Mouse (Mus musculus) left cerebral cortex, adult 8-10 months (tissue): ENCODE results near the gene Rad51ap1. TPM values are rescaled to one million over a fixed set of nuclear protein-coding genes. Genes with fewer than 3 reads are reported as not detected.

Experiments used
- total RNA-seq, 4 experiments: library from RNA; stranded (reverse); gene quantifications; 2 replicates each; pipeline ENCODE4 v1.2.4; 2022

Gene Rad51ap1
- total RNA-seq, 4 experiments from 2014 or later: 2.0 to 4.2 (median 3.5) TPM

Other genes starting within 250 kb of the Rad51ap1 start
- gene Kcna6, start 198.9 kb downstream of the Rad51ap1 start, total RNA-seq: 10 to 100 TPM; 73.3 to 81.8 (median 75.4) TPM
- gene Ndufa9, start 90.5 kb downstream of the Rad51ap1 start, total RNA-seq: 100 to 1,000 TPM; 155 to 170 (median 160) TPM
- gene Akap3, start 86.5 kb downstream of the Rad51ap1 start, total RNA-seq: under 1 TPM; 0.11 to 0.26 (median 0.18) TPM
- gene Dyrk4, start 17.7 kb downstream of the Rad51ap1 start, total RNA-seq: under 1 TPM in 3 of 4 experiments, not detected in 1; 0.30 to 0.49 (median 0.41) TPM
- gene D6Wsu163e, start 375 bp upstream of the Rad51ap1 start, total RNA-seq: 10 to 100 TPM; 41.7 to 44.9 (median 42.5) TPM
- gene Fgf6, start 76.0 kb upstream of the Rad51ap1 start, total RNA-seq: under 1 TPM in 1 of 4 experiments, not detected in 3; 0.11 TPM
- under 1 TPM in 3 of 4 experiments, not detected in 1; 0.39 to 0.84 (median 0.71) TPM for gene Fgf23, start 133.3 kb upstream of the Rad51ap1 start, total RNA-seq
- 10 to 100 TPM; 23.1 to 25.8 (median 24.3) TPM for gene Tigar, start 170.0 kb upstream of the Rad51ap1 start, total RNA-seq
- gene Ccnd2, start 212.6 kb upstream of the Rad51ap1 start, total RNA-seq: 10 to 100 TPM; 63.0 to 86.8 (median 73.0) TPM